Mouse (Mus musculus): ENCODE results near the gene Susd2.

Gene Susd2

GRCm38 (mm10) chr10:75643741-75644343, at the start of gene Susd2:
Gene Susd2, minus strand, starts transcription at chr10:75644008.
- peak; percentile 92 to 93 for DNase-seq

GRCm38 (mm10) chr10:75688598-75688997, 44.8 kb upstream of the Susd2 start:
- DNase-seq: no peak

GRCm38 (mm10) chr10:75686724-75687123, 42.9 kb upstream of the Susd2 start:
- DNase-seq: no peak

GRCm38 (mm10) chr10:75684035-75685004, 40.5 kb upstream of the Susd2 start:
- DNase-seq: no peak

GRCm38 (mm10) chr10:75680574-75681001, 36.8 kb upstream of the Susd2 start:
- peak; percentile 69 to 73 for DNase-seq

- no peak for DNase-seq
These were observed 35.4 kb upstream of the Susd2 start for GRCm38 (mm10) chr10:75679204-75679603.

GRCm38 (mm10) chr10:75677989-75678388, 34.2 kb upstream of the Susd2 start:
- DNase-seq: peak; percentile 79 to 81

- DNase-seq: no peak
These were observed 33.8 kb upstream of the Susd2 start for GRCm38 (mm10) chr10:75677571-75677970.

- no peak for DNase-seq
These were observed 33.2 kb upstream of the Susd2 start for GRCm38 (mm10) chr10:75676819-75677565.

GRCm38 (mm10) chr10:75676286-75676685, 32.5 kb upstream of the Susd2 start:
- no peak for DNase-seq

- no peak for DNase-seq
These were observed 31.8 kb upstream of the Susd2 start for GRCm38 (mm10) chr10:75675594-75675993.

GRCm38 (mm10) chr10:75669936-75670335, 26.1 kb upstream of the Susd2 start:
- no peak for DNase-seq

- peak; percentile 90 to 93 for DNase-seq
These were observed 24.1 kb upstream of the Susd2 start for GRCm38 (mm10) chr10:75667911-75668270.

GRCm38 (mm10) chr10:75667115-75667910, 23.5 kb upstream of the Susd2 start:
- peak; percentile 90 to 91 for DNase-seq

- peak; percentile 68 to 72 for DNase-seq
These were observed 22.7 kb upstream of the Susd2 start for GRCm38 (mm10) chr10:75666451-75667030.

- peak; percentile 49 to 51 for DNase-seq
These were observed 21.0 kb upstream of the Susd2 start for GRCm38 (mm10) chr10:75664673-75665270.

GRCm38 (mm10) chr10:75662575-75662974, 18.8 kb upstream of the Susd2 start:
- peak; percentile 85 to 86 for DNase-seq

- DNase-seq: peak in 1 of 2 experiments; percentile 48
These were observed 18.1 kb upstream of the Susd2 start for GRCm38 (mm10) chr10:75661876-75662275.

GRCm38 (mm10) chr10:75661381-75661780, 17.6 kb upstream of the Susd2 start:
- DNase-seq: peak; percentile 60 to 65

GRCm38 (mm10) chr10:75657772-75658171, 14.0 kb upstream of the Susd2 start:
- no peak for DNase-seq

- DNase-seq: no peak
These were observed 13.4 kb upstream of the Susd2 start for GRCm38 (mm10) chr10:75657165-75657564.
